Mouse (Mus musculus) gastrocnemius, postnatal 14 days (tissue): Measurements from ENCODE around the gene Vmn1r157. TPM values are rescaled to one million over a fixed set of nuclear protein-coding genes. Genes with fewer than 3 reads are reported as not detected.
"Not testable (repeated sequence)": the region's sequence is repeated elsewhere in the genome, so short reads cannot be mapped to it uniquely, and the experiment has no call there.

Experiments
- DNase-seq: peaks from one replicate; pipeline ENCODE4 v3.0.0; 2021; ENCODE audit warnings: mixed read lengths
- intact Hi-C: fragments of 180-260 bp; cut with DNase I; formaldehyde crosslinking; loops from one replicate; pipeline ENCODE4 v1.15.1; 2025; ENCODE audit warnings: low total_unique reads
- long read RNA-seq, 2 experiments: library from polyadenylated mRNA; stranded (forward); transcript quantifications; one replicate each; pipeline ENCODE4 v2.0.0; 2021
- total RNA-seq, 2 experiments: library from RNA; stranded (reverse); gene quantifications; 2 replicates each; pipeline ENCODE4 v1.2.3; 2021

The Vmn1r157 gene
- total RNA-seq: not detected
- long read RNA-seq, experiment 1: 0 reads
- long read RNA-seq, experiment 2: 0 reads

GRCm38 (mm10) chr7:22761397-22761796 is at the start of gene Vmn1r157:
Gene Vmn1r157 (plus strand): TSS chr7:22761697.
- DNase-seq, intact Hi-C loops: not testable (repeated sequence)

GRCm38 (mm10) chr7:22719610-22720009 is 41.9 kb upstream of the Vmn1r157 start, which contains the start of gene Gm4567:
Gene Gm4567 (minus strand): TSS chr7:22719710.
- intact Hi-C loops, DNase-seq: not testable (repeated sequence)

GRCm38 (mm10) chr7:22775981-22776380 is 14.5 kb downstream of the Vmn1r157 start:
- DNase-seq, intact Hi-C loops: not testable (repeated sequence)

- DNase-seq, intact Hi-C loops: not testable (repeated sequence)
Measured at GRCm38 (mm10) chr7:22790682-22791081, 29.2 kb downstream of the Vmn1r157 start, which contains the start of gene Vmn1r158. Gene Vmn1r158 (minus strand): TSS chr7:22790782.

Other genes starting within 250 kb of the Vmn1r157 start
- gene Vmn1r152, start 238.7 kb upstream of the Vmn1r157 start, total RNA-seq: not detected
- gene Gm8677, start 226.8 kb upstream of the Vmn1r157 start, total RNA-seq: not detected
- not detected for gene Gm4201, start 196.4 kb upstream of the Vmn1r157 start, total RNA-seq
- not detected for gene Gm4565, start 173.6 kb upstream of the Vmn1r157 start, total RNA-seq
- gene Vmn1r155, start 103.7 kb upstream of the Vmn1r157 start, total RNA-seq: not detected
- gene Gm8693, start 69.4 kb upstream of the Vmn1r157 start, total RNA-seq: not detected
- gene Gm4567, start 42.0 kb upstream of the Vmn1r157 start, total RNA-seq: not detected
- gene Vmn1r158, start 29.1 kb downstream of the Vmn1r157 start, total RNA-seq: not detected
- not detected for gene Vmn1r159, start 81.9 kb downstream of the Vmn1r157 start, total RNA-seq
- gene Vmn1r160, start 109.5 kb downstream of the Vmn1r157 start, total RNA-seq: not detected
- not detected for gene Gm4214, start 223.0 kb downstream of the Vmn1r157 start, total RNA-seq